ENCODE assay signal across 9 mouse cellular contexts in genomic region chr4:109156481-109157261, GRCm38 (mm10). TPM values are rescaled to one million over a fixed set of nuclear protein-coding genes. Genes with fewer than 3 reads are reported as not detected.
A peak's percentile ranks its signal among the peaks of the same experiment; 100 is the strongest.
DNase-seq lines count a peak whose midpoint lies in the region; ATAC-seq lines count a peak whose summit lies in the region.
"Had no signal": no experiment of that assay in that cellular context is flagged by ENCODE, and none has a peak within 500 bp of the region (broad histone marks: within the 10 kb centered on the region; RNA-seq: fewer than 3 reads in every experiment).

No protein-coding gene starts in this region.

- H3K27ac ChIP-seq in embryonic facial prominence, embryonic 15.5 days (replicated peaks), result peak overlapping the region; percentile 45; the same call in 1 of the 2 replicates
- H3K27ac ChIP-seq in stomach, embryonic 14.5 days (ENCODE audit: low read length), result no peak overlapping the region

- H3K4me1 ChIP-seq in embryonic facial prominence, embryonic 15.5 days, result peaks cover 19% of the 10 kb centered on the region
- H3K4me1 ChIP-seq in stomach, embryonic 14.5 days (ENCODE audit: control insufficient read depth, insufficient read depth, low read length), result peaks cover 14% of the 10 kb centered on the region

- peak; percentile 23 for DNase-seq in ovary, adult 18-20 months (ENCODE audit: low spot score)
- DNase-seq in ovary, postnatal 10 days (ENCODE audit: low spot score), result no peak
- peak; percentile 37 to 47 for DNase-seq in heart, postnatal 10 days
- peak; percentile 26 to 35 for DNase-seq in layer of hippocampus, adult 8-10 months (ENCODE audit: low spot score in 2 of 2)
- DNase-seq in lung, postnatal 14 days, result peak; percentile 44
- no peak for DNase-seq in T-cell, adult 2 months (ENCODE audit: low spot score)

- 19% methylated on average over 24 of the region's 24 CpGs for WGBS in embryonic facial prominence, embryonic 15.5 days
- WGBS in stomach, embryonic 14.5 days, result 20% methylated on average over 24 of the region's 24 CpGs

- H3K36me3 ChIP-seq in embryonic facial prominence, embryonic 15.5 days, result peaks cover 3% of the 10 kb centered on the region; the same call in 1 of the 2 replicates
- no peaks in the 10 kb centered on the region for H3K36me3 ChIP-seq in stomach, embryonic 14.5 days (ENCODE audit: control insufficient read depth, insufficient read depth, low read length)

- no peaks in the 10 kb centered on the region for H3K9me3 ChIP-seq in embryonic facial prominence, embryonic 15.5 days (replicated peaks)
- H3K9me3 ChIP-seq in stomach, embryonic 14.5 days (ENCODE audit: control insufficient read depth, low read depth, low read length), result no peaks in the 10 kb centered on the region

- peak overlapping the region; percentile 47 for H3K4me2 ChIP-seq in embryonic facial prominence, embryonic 15.5 days (replicated peaks)
- peak overlapping the region; percentile 32 for H3K4me2 ChIP-seq in stomach, embryonic 14.5 days (replicated peaks; ENCODE audit: low read depth, low read length)

- H3K27me3 ChIP-seq in embryonic facial prominence, embryonic 15.5 days, result no peaks in the 10 kb centered on the region
- no peaks in the 10 kb centered on the region for H3K27me3 ChIP-seq in stomach, embryonic 14.5 days (ENCODE audit: control insufficient read depth, insufficient read depth, low read length)
- H3K27me3 ChIP-seq: Patski had no signal

- intact Hi-C loops in heart, postnatal 10 days (cut with DNase I), result no loop called here

- H3K9ac ChIP-seq in embryonic facial prominence, embryonic 15.5 days, result no peak overlapping the region
- no peak overlapping the region for H3K9ac ChIP-seq in stomach, embryonic 14.5 days (replicated peaks; ENCODE audit: low read depth, low read length)

- H3K4me3 ChIP-seq in embryonic facial prominence, embryonic 15.5 days (replicated peaks), result peak overlapping the region; percentile 18
- peak overlapping the region; percentile 5; the same call in 1 of the 2 replicates for H3K4me3 ChIP-seq in stomach, embryonic 14.5 days (ENCODE audit: low read depth, low read length)

- ATAC-seq in embryonic facial prominence, embryonic 15.5 days (ENCODE audit: insufficient number of reproducible peaks, low FRiP score, low TSS enrichment, low read depth), result 0 out of 2 replicates have a peak, but pooled peaks have one; percentile 59
- peak; percentile 37; the same call in 1 of the 2 replicates for ATAC-seq in stomach, embryonic 14.5 days (ENCODE audit: insufficient number of reproducible peaks, insufficient read depth, low FRiP score, low read depth)
- ATAC-seq: Patski had no signal

RNA-seq across cellular contexts. Expression of gene Osbpl9, which starts 45.4 kb away (rescaled TPM):
- polyA plus RNA-seq in embryonic facial prominence, embryonic 15.5 days (2015; fragmentation: Nextera tagmentation; extraction: Ambion mirVana), result 58.6 and 64.1 TPM in 2 replicates
- total RNA-seq in heart, postnatal 10 days (2021), result 10 to 100 TPM; 86.2 to 92.2 TPM
- 10 to 100 TPM; 48.2 to 59.2 (median 56.3) TPM for total RNA-seq in layer of hippocampus, adult 8-10 months (2022)
- 60.5 and 65.2 TPM in 2 replicates for polyA plus RNA-seq in stomach, embryonic 14.5 days (2014; fragmentation: Nextera tagmentation; extraction: Ambion mirVana)

Comparison
In these comparisons a context has a peak if more than half of its experiments do, and no peak if none do; other contexts are left out.
1. DNase-seq: peak in ovary, adult 18-20 months (single experiment), heart, postnatal 10 days (2 of 2), layer of hippocampus, adult 8-10 months (2 of 2) and lung, postnatal 14 days (single experiment); none in ovary, postnatal 10 days (single experiment) and T-cell, adult 2 months (single experiment).